Mouse (Mus musculus) lung, postnatal 0 days (tissue): ENCODE results near the gene Gm10382.

Source experiments
- CTCF ChIP-seq: IDR thresholded peaks from 2 replicates; pipeline ENCODE4 v1.5.1; 2016; ENCODE audit warnings: antibody characterized with exemption, mild to moderate bottlenecking
- EP300 ChIP-seq: IDR thresholded peaks from 2 replicates; pipeline ENCODE4 v1.6.1; 2016; ENCODE audit warnings: antibody characterized with exemption, mild to moderate bottlenecking, control low read depth

- no peak for TF ChIP-seq EP300
- TF ChIP-seq CTCF: no peak
Observed at GRCm38 (mm10) chr5:125388358-125389092, 597 bp upstream of the Gm10382 start.
